Mouse (Mus musculus) c-Kit-positive CD71-positive TER-119-positive erythroid progenitor cells, embryonic 14.5 days (primary cell): ENCODE measurements at regions not wholly inside any gene's neighbourhood (a gene's known extent, or its start where the extent isn't known, plus 50 kb on each side); places are given as distances from the start of the nearest gene placed in this dataset.
"Not testable (repeated sequence)": the region's sequence is repeated elsewhere in the genome, so short reads cannot be mapped to it uniquely, and the experiment has no call there.

Source experiments
- DNase-seq: peaks from one replicate; pipeline ENCODE4 v3.0.0-alpha.2; 2013; ENCODE audit warnings: low spot score

GRCm38 (mm10) chr14:19080001-19080400 is 185.9 kb upstream of the Ube2e2 start:
- not testable (repeated sequence) for DNase-seq

DNA sequence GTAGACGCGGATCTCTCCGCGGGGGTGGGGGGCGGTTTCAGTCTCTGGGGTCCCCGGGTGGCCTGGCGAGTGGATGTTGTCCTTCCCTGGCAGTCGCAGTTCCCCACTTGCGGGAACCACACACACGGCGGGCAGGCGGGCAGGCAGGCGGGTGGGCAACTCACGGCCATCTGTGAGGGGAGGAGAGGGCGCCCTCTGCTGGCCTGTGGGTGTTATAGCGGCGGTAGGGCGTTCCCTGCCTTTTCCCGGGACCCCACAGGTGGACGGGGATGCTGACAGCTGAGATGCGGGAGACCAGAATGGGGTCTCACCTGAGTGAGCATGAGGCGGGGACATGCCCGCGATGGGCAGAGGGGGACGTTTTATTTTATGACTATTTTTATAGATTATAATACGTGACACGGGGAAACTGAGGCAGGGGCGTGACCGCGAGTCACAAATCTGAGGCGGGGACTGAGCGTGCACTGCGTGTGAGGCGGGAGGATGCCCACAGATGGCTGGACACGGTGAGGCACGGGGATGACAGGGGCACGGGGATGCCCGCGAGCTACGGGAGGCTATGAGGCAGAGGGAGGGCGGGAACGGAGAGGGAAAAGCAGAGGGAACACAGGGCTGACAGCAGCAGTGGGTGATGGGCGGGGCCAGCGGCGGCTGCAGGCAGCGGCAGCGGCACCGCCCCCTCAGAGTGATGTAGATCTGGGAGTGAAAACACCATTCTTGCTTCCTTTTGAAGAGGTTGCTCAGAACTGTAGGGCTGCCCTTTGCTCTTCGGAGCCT is 148.1 kb upstream of the Ube2e2 start:
- peak; percentile 6 for DNase-seq

DNA sequence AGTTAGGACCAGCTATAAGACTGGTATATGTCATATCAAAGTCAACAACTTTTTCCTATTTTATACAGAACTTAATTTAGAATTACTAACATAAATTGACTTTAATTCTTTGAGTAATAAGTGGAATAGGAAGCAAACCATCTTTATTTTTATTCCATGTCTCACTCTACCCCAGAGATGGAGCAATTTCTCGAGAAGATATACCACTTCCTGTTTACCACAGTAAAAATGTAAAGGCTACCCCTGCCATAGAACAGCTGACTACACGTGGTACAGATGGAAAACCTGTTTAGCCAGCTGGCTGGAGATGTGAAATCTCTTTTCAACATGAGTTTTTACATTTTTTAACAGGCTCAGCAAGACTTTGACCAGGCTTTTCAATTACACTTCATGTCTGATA is 126.0 kb upstream of the Ube2e2 start:
- no peak for DNase-seq

- DNase-seq = no peak
Observed at GRCm38 (mm10) chr14:19015406-19015805, 121.3 kb upstream of the Ube2e2 start.

GRCm38 (mm10) chr14:19013558-19013957 is 119.5 kb upstream of the Ube2e2 start:
- DNase-seq = not testable (repeated sequence)

GRCm38 (mm10) chr14:18983901-18984300 is 89.8 kb upstream of the Ube2e2 start:
- DNase-seq = no peak

DNA sequence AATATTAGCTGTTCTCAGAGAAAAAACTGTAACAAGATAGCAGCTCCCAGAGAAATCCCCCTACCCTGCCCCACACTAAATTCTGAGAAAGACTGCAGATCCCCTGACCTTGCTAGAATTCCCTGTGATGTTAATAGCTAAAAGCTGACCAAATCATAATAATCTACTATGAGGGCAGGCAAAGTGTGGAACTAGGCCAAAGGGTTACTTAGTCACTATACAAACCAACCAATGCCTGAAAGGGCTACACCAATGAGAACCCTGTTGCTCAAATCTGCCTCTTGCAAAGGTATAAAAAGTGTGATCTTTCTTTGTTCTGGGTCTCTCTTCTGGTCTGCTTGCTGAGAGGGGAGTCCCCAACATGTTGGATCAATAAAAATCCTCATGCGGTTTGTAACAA is 69.8 kb upstream of the Ube2e2 start:
- DNase-seq = no peak

GRCm38 (mm10) chr14:18963287-18963686 is 69.2 kb upstream of the Ube2e2 start:
- DNase-seq = no peak
